ENCODE assay signal across 9 mouse cellular contexts in genomic region chr16:32866713-32867112, GRCm38 (mm10). TPM values are rescaled to one million over a fixed set of nuclear protein-coding genes. Genes with fewer than 3 reads are reported as not detected.
DNase-seq lines count a peak whose midpoint lies in the region; ATAC-seq and TF ChIP-seq lines count a peak whose summit lies in the region.
"Had no signal": no experiment of that assay in that cellular context is flagged by ENCODE, and none has a peak within 500 bp of the region (broad histone marks: within the 10 kb centered on the region; RNA-seq: fewer than 3 reads in every experiment).

No protein-coding gene starts in this region.

- H3K9ac ChIP-seq in lung, embryonic 16.5 days (ENCODE audit: low read length), result no peak overlapping the region
- H3K9ac ChIP-seq in lung, postnatal 0 days (replicated peaks; ENCODE audit: low read depth), result no peak overlapping the region
- no peak overlapping the region for H3K9ac ChIP-seq in embryonic facial prominence, embryonic 15.5 days
- H3K9ac ChIP-seq in hindbrain, postnatal 0 days (replicated peaks; ENCODE audit: low read length), result peak overlapping the region; percentile 66; the same call in 1 of the 2 replicates
- no peak overlapping the region for H3K9ac ChIP-seq in neural tube, embryonic 14.5 days (replicated peaks; ENCODE audit: low read depth, low read length)

- no peak overlapping the region for H3K4me3 ChIP-seq in lung, embryonic 16.5 days (ENCODE audit: low read length)
- no peak overlapping the region for H3K4me3 ChIP-seq in lung, postnatal 0 days (ENCODE audit: low read depth, low read length)
- 0 out of 2 replicates have a peak overlapping the region, but pooled peaks have one; percentile 65 for H3K4me3 ChIP-seq in embryonic facial prominence, embryonic 15.5 days (replicated peaks)
- peak overlapping the region; percentile 60; the same call in 1 of the 2 replicates for H3K4me3 ChIP-seq in hindbrain, postnatal 0 days (ENCODE audit: low read length)
- H3K4me3 ChIP-seq in neural tube, embryonic 14.5 days (ENCODE audit: low read depth, low read length), result no peak overlapping the region

- no peak for ATAC-seq in lung, embryonic 16.5 days (ENCODE audit: low read depth)
- no peak for ATAC-seq in lung, postnatal 0 days
- ATAC-seq in embryonic facial prominence, embryonic 15.5 days (ENCODE audit: insufficient number of reproducible peaks, low FRiP score, low TSS enrichment, low read depth), result no peak
- ATAC-seq in hindbrain, postnatal 0 days, result no peak
- ATAC-seq in neural tube, embryonic 14.5 days (ENCODE audit: low read depth), result no peak
- ATAC-seq in megakaryocyte progenitor cell, adult 5-6 weeks (replicated peaks; ENCODE audit: poor library complexity), result no peak

- H3K4me1 ChIP-seq in lung, embryonic 16.5 days (replicated peaks; ENCODE audit: control insufficient read depth, insufficient read depth, low read length), result peaks cover 9% of the 10 kb centered on the region
- peaks cover 9% of the 10 kb centered on the region; the same call in 1 of the 2 replicates for H3K4me1 ChIP-seq in lung, postnatal 0 days (ENCODE audit: insufficient read depth, low read depth, low read length)
- peaks cover 10% of the 10 kb centered on the region; the same call in 1 of the 2 replicates for H3K4me1 ChIP-seq in embryonic facial prominence, embryonic 15.5 days
- H3K4me1 ChIP-seq in hindbrain, postnatal 0 days (ENCODE audit: insufficient read depth, low read length), result peaks cover 14% of the 10 kb centered on the region
- peaks cover 14% of the 10 kb centered on the region for H3K4me1 ChIP-seq in neural tube, embryonic 14.5 days (ENCODE audit: control insufficient read depth, insufficient read depth, low read length)

- DNase-seq in lung, postnatal 0 days (ENCODE audit: low spot score), result no peak
- DNase-seq in hindbrain, postnatal 0 days (ENCODE audit: low spot score), result no peak
- no peak for DNase-seq in cerebellum, postnatal 14 days
- no peak for DNase-seq in adrenal gland, adult (ENCODE audit: inconsistent age in 2 of 2, low spot score in 1 of 2)

- H3K9me3 ChIP-seq in lung, embryonic 16.5 days (ENCODE audit: control insufficient read depth, low read length), result no peaks in the 10 kb centered on the region
- no peaks in the 10 kb centered on the region for H3K9me3 ChIP-seq in lung, postnatal 0 days (ENCODE audit: low read length)
- no peaks in the 10 kb centered on the region for H3K9me3 ChIP-seq in embryonic facial prominence, embryonic 15.5 days (replicated peaks)
- no peaks in the 10 kb centered on the region for H3K9me3 ChIP-seq in hindbrain, postnatal 0 days (ENCODE audit: low read length)
- no peaks in the 10 kb centered on the region for H3K9me3 ChIP-seq in neural tube, embryonic 14.5 days (ENCODE audit: control insufficient read depth, low read length)

- no peak for TF ChIP-seq CTCF in lung, postnatal 0 days (IDR thresholded peaks at IDR 0.05)
- TF ChIP-seq CTCF in hindbrain, postnatal 0 days (IDR thresholded peaks at IDR 0.05; ENCODE audit: low read depth), result no peak

- H3K4me2 ChIP-seq in lung, embryonic 16.5 days (ENCODE audit: low read depth, low read length), result peak overlapping the region; percentile 65; the same call in 1 of the 2 replicates
- H3K4me2 ChIP-seq in lung, postnatal 0 days (replicated peaks; ENCODE audit: low read depth, low read length), result no peak overlapping the region; the same call in 1 of the 2 replicates
- no peak overlapping the region for H3K4me2 ChIP-seq in embryonic facial prominence, embryonic 15.5 days (replicated peaks)
- peak overlapping the region; percentile 64 for H3K4me2 ChIP-seq in hindbrain, postnatal 0 days (ENCODE audit: low read depth, low read length)
- peak overlapping the region; percentile 79 for H3K4me2 ChIP-seq in neural tube, embryonic 14.5 days (ENCODE audit: low read depth, low read length)

- 85% methylated on average over 5 of the region's 5 CpGs for WGBS in lung, embryonic 16.5 days
- WGBS in lung, postnatal 0 days, result 81% methylated on average over 5 of the region's 5 CpGs
- WGBS in embryonic facial prominence, embryonic 15.5 days, result 79% methylated on average over 5 of the region's 5 CpGs
- WGBS in hindbrain, postnatal 0 days, result 91% methylated on average over 5 of the region's 5 CpGs
- WGBS in neural tube, embryonic 14.5 days, result 90% methylated on average over 5 of the region's 5 CpGs

- H3K27ac ChIP-seq in lung, embryonic 16.5 days (ENCODE audit: low read length), result no peak overlapping the region
- H3K27ac ChIP-seq in lung, postnatal 0 days (ENCODE audit: low read length), result no peak overlapping the region
- H3K27ac ChIP-seq in embryonic facial prominence, embryonic 15.5 days (replicated peaks), result no peak overlapping the region
- no peak overlapping the region for H3K27ac ChIP-seq in hindbrain, postnatal 0 days
- H3K27ac ChIP-seq in neural tube, embryonic 14.5 days (ENCODE audit: low read depth, low read length), result no peak overlapping the region
- H3K27ac ChIP-seq: kidney, postnatal 0 days had no signal

- no peak for TF ChIP-seq EP300 in lung, postnatal 0 days (IDR thresholded peaks at IDR 0.05)

- no peaks in the 10 kb centered on the region for H3K36me3 ChIP-seq in lung, embryonic 16.5 days (ENCODE audit: control insufficient read depth, insufficient read depth, low read length)
- no peaks in the 10 kb centered on the region for H3K36me3 ChIP-seq in lung, postnatal 0 days (ENCODE audit: insufficient read depth, low read length)
- H3K36me3 ChIP-seq in embryonic facial prominence, embryonic 15.5 days, result no peaks in the 10 kb centered on the region
- H3K36me3 ChIP-seq in hindbrain, postnatal 0 days (ENCODE audit: insufficient read depth, low read length), result no peaks in the 10 kb centered on the region
- no peaks in the 10 kb centered on the region for H3K36me3 ChIP-seq in neural tube, embryonic 14.5 days (ENCODE audit: control insufficient read depth, insufficient read depth, low read length)

- no peaks in the 10 kb centered on the region for H3K27me3 ChIP-seq in lung, embryonic 16.5 days (ENCODE audit: control insufficient read depth, insufficient read depth, low read depth, low read length)
- H3K27me3 ChIP-seq in lung, postnatal 0 days (replicated peaks; ENCODE audit: insufficient read depth, low read length), result no peaks in the 10 kb centered on the region
- no peaks in the 10 kb centered on the region for H3K27me3 ChIP-seq in embryonic facial prominence, embryonic 15.5 days
- no peaks in the 10 kb centered on the region for H3K27me3 ChIP-seq in hindbrain, postnatal 0 days (ENCODE audit: insufficient read depth, low read length)
- no peaks in the 10 kb centered on the region for H3K27me3 ChIP-seq in neural tube, embryonic 14.5 days (ENCODE audit: control insufficient read depth, insufficient read depth, low read length)

RNA-seq across cellular contexts. Expression of gene Fyttd1, which starts 10.6 kb away (rescaled TPM):
- 96.8 and 100 TPM in 2 replicates for polyA plus RNA-seq in lung, embryonic 16.5 days (2015; fragmentation: Nextera tagmentation; extraction: Ambion mirVana)
- polyA plus RNA-seq in lung, postnatal 0 days (2015; fragmentation: Nextera tagmentation; extraction: Ambion mirVana), result 63.5 and 70.1 TPM in 2 replicates
- 90.0 and 99.3 TPM in 2 replicates for polyA plus RNA-seq in embryonic facial prominence, embryonic 15.5 days (2015; fragmentation: Nextera tagmentation; extraction: Ambion mirVana)
- total RNA-seq in hindbrain, postnatal 0 days (2014; rRNA removed), result 51.0 and 78.1 TPM in 2 replicates
- 120 and 127 TPM in 2 replicates for polyA plus RNA-seq in hindbrain, postnatal 0 days (2015; fragmentation: Nextera tagmentation; extraction: Ambion mirVana)
- polyA plus RNA-seq in neural tube, embryonic 14.5 days (2014; fragmentation: Nextera tagmentation; extraction: Ambion mirVana), result 136 and 147 TPM in 2 replicates
- total RNA-seq in megakaryocyte progenitor cell, adult 5-6 weeks (2015), result 31.3 and 39.0 TPM in 2 replicates
- total RNA-seq in megakaryocyte progenitor cell, adult 5-6 weeks (2017), result 51.3 and 70.4 TPM in 2 replicates

RNA-seq across cellular contexts. Expression of gene Rubcn, which starts 10.9 kb away (rescaled TPM):
- 21.0 and 21.8 TPM in 2 replicates for polyA plus RNA-seq in lung, embryonic 16.5 days (2015; fragmentation: Nextera tagmentation; extraction: Ambion mirVana)
- polyA plus RNA-seq in lung, postnatal 0 days (2015; fragmentation: Nextera tagmentation; extraction: Ambion mirVana), result 12.9 and 13.3 TPM in 2 replicates
- 22.8 and 23.7 TPM in 2 replicates for polyA plus RNA-seq in embryonic facial prominence, embryonic 15.5 days (2015; fragmentation: Nextera tagmentation; extraction: Ambion mirVana)
- total RNA-seq in hindbrain, postnatal 0 days (2014; rRNA removed), result 74.2 and 89.7 TPM in 2 replicates
- polyA plus RNA-seq in hindbrain, postnatal 0 days (2015; fragmentation: Nextera tagmentation; extraction: Ambion mirVana), result 21.6 and 21.7 TPM in 2 replicates
- polyA plus RNA-seq in neural tube, embryonic 14.5 days (2014; fragmentation: Nextera tagmentation; extraction: Ambion mirVana), result 29.1 and 34.0 TPM in 2 replicates
- 7.6 and 8.2 TPM in 2 replicates for total RNA-seq in megakaryocyte progenitor cell, adult 5-6 weeks (2015)
- 11.3 and 11.4 TPM in 2 replicates for total RNA-seq in megakaryocyte progenitor cell, adult 5-6 weeks (2017)

RNA-seq across cellular contexts. Expression of gene Lrch3, which starts 47.2 kb away (rescaled TPM):
- polyA plus RNA-seq in lung, embryonic 16.5 days (2015; fragmentation: Nextera tagmentation; extraction: Ambion mirVana), result 18.4 and 18.9 TPM in 2 replicates
- polyA plus RNA-seq in lung, postnatal 0 days (2015; fragmentation: Nextera tagmentation; extraction: Ambion mirVana), result 15.7 and 17.3 TPM in 2 replicates
- polyA plus RNA-seq in embryonic facial prominence, embryonic 15.5 days (2015; fragmentation: Nextera tagmentation; extraction: Ambion mirVana), result 20.5 and 22.2 TPM in 2 replicates
- 28.0 and 44.3 TPM in 2 replicates for total RNA-seq in hindbrain, postnatal 0 days (2014; rRNA removed)
- 26.7 and 27.4 TPM in 2 replicates for polyA plus RNA-seq in hindbrain, postnatal 0 days (2015; fragmentation: Nextera tagmentation; extraction: Ambion mirVana)
- 49.1 and 49.8 TPM in 2 replicates for polyA plus RNA-seq in neural tube, embryonic 14.5 days (2014; fragmentation: Nextera tagmentation; extraction: Ambion mirVana)
- total RNA-seq in megakaryocyte progenitor cell, adult 5-6 weeks (2015), result 16.6 and 21.5 TPM in 2 replicates
- total RNA-seq in megakaryocyte progenitor cell, adult 5-6 weeks (2017), result 14.5 and 20.2 TPM in 2 replicates

RNA-seq across cellular contexts. Expression of gene Smbd1, which starts 56.4 kb away (rescaled TPM):
- 0.31 and 0.55 TPM in 2 replicates for polyA plus RNA-seq in lung, embryonic 16.5 days (2015; fragmentation: Nextera tagmentation; extraction: Ambion mirVana)
- polyA plus RNA-seq in lung, postnatal 0 days (2015; fragmentation: Nextera tagmentation; extraction: Ambion mirVana), result 2.1 and 3.0 TPM in 2 replicates
- polyA plus RNA-seq in embryonic facial prominence, embryonic 15.5 days (2015; fragmentation: Nextera tagmentation; extraction: Ambion mirVana), result not detected in 2 replicates
- not detected in 2 replicates for total RNA-seq in hindbrain, postnatal 0 days (2014; rRNA removed)
- polyA plus RNA-seq in hindbrain, postnatal 0 days (2015; fragmentation: Nextera tagmentation; extraction: Ambion mirVana), result not detected in 2 replicates
- not detected in 2 replicates for polyA plus RNA-seq in neural tube, embryonic 14.5 days (2014; fragmentation: Nextera tagmentation; extraction: Ambion mirVana)
- not detected in 2 replicates for total RNA-seq in megakaryocyte progenitor cell, adult 5-6 weeks (2015)
- total RNA-seq in megakaryocyte progenitor cell, adult 5-6 weeks (2017), result not detected in 2 replicates

Comparison
In these comparisons a context has a peak if more than half of its experiments do, and no peak if none do; other contexts are left out.
1. H3K4me2 ChIP-seq: peak in lung, embryonic 16.5 days (single experiment), hindbrain, postnatal 0 days (single experiment) and neural tube, embryonic 14.5 days (single experiment); none in lung, postnatal 0 days (single experiment) and embryonic facial prominence, embryonic 15.5 days (single experiment).
2. H3K4me3 ChIP-seq: peak in embryonic facial prominence, embryonic 15.5 days (single experiment) and hindbrain, postnatal 0 days (single experiment); none in lung, embryonic 16.5 days (single experiment), lung, postnatal 0 days (single experiment) and neural tube, embryonic 14.5 days (single experiment).